ENCODE assay signal across 19 mouse cellular contexts in the genomic region with DNA sequence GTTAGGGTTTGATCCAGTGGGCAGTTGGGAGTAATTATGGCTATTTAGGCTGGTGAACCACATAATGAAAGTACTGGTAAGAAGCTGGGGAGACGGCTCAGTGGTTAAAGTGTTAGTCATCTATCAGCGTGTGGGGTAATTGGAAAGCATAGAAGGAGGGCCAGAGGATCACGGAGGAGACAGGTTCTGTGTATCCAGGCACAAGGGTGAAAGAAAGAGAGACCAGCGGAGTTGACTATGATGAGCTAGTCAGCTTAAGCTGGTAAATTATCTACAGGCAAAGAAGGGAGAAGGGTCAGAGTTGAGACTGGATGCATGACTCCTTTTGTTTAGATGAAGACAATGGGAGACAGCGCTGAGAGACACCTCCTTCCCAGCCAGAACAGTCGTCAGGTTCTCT. TPM values are rescaled to one million over a fixed set of nuclear protein-coding genes. Genes with fewer than 3 reads are reported as not detected.
"Had no signal": no experiment of that assay in that cellular context is flagged by ENCODE, and none has a peak within 500 bp of the region (broad histone marks: within the 10 kb centered on the region; RNA-seq: fewer than 3 reads in every experiment).

No protein-coding gene starts in this region.

- H3K4me3 ChIP-seq: limb, embryonic 10.5 days; limb, embryonic 13.5 days; liver, embryonic 12.5 days; liver, embryonic 15.5 days; midbrain, embryonic 12.5 days; midbrain, embryonic 15.5 days; neural tube, embryonic 12.5 days; neural tube, embryonic 15.5 days had no signal

- ATAC-seq: midbrain, embryonic 15.5 days had no signal

- H3K27ac ChIP-seq: limb, embryonic 10.5 days; limb, embryonic 13.5 days; liver, embryonic 12.5 days; liver, embryonic 15.5 days; midbrain, embryonic 12.5 days; midbrain, embryonic 15.5 days; neural tube, embryonic 12.5 days; neural tube, embryonic 15.5 days; stomach, postnatal 0 days had no signal

- H3K9me3 ChIP-seq: limb, embryonic 10.5 days; limb, embryonic 13.5 days; liver, embryonic 12.5 days; liver, embryonic 15.5 days; midbrain, embryonic 12.5 days; midbrain, embryonic 15.5 days; neural tube, embryonic 12.5 days; neural tube, embryonic 15.5 days had no signal

- H3K27me3 ChIP-seq: limb, embryonic 13.5 days; midbrain, embryonic 12.5 days; midbrain, embryonic 15.5 days; neural tube, embryonic 12.5 days; neural tube, embryonic 15.5 days had no signal

- DNase-seq: layer of hippocampus, adult 9-11 months; layer of hippocampus, postnatal 36 days; liver; lung, adult 2 months; lung, postnatal 14 days; lung, postnatal 4 days; retina, postnatal 1 day; thymus, adult 2 months; thymus, postnatal 14 days had no signal

- H3K36me3 ChIP-seq: limb, embryonic 10.5 days; limb, embryonic 13.5 days; liver, embryonic 12.5 days; liver, embryonic 15.5 days; midbrain, embryonic 12.5 days; midbrain, embryonic 15.5 days; neural tube, embryonic 12.5 days; neural tube, embryonic 15.5 days had no signal

- H3K4me2 ChIP-seq: limb, embryonic 13.5 days; liver, embryonic 12.5 days; liver, embryonic 15.5 days; midbrain, embryonic 12.5 days; midbrain, embryonic 15.5 days; neural tube, embryonic 12.5 days had no signal

- H3K9ac ChIP-seq: limb, embryonic 13.5 days; liver, embryonic 12.5 days; liver, embryonic 15.5 days; midbrain, embryonic 12.5 days; midbrain, embryonic 15.5 days; neural tube, embryonic 12.5 days; neural tube, embryonic 15.5 days had no signal

RNA-seq across cellular contexts. Expression of a gene that starts 24.9 kb away (rescaled TPM):
- total RNA-seq: megakaryocyte progenitor cell, adult 5-6 weeks had no signal
- polyA plus RNA-seq: liver, embryonic 12.5 days; liver, embryonic 15.5 days; lung, adult 2 months had no signal
